Mouse (Mus musculus): ENCODE measurements around the gene Nop14. TPM values are rescaled to one million over a fixed set of nuclear protein-coding genes. Genes with fewer than 3 reads are reported as not detected.
A peak's percentile ranks its signal among the peaks of the same experiment; 100 is the strongest.
"Not testable (repeated sequence)": the region's sequence is repeated elsewhere in the genome, so short reads cannot be mapped to it uniquely, and the experiment has no call there.

Gene Nop14
- total RNA-seq, 2 experiments from 2014 or later: 9.9 to 10.1 TPM

- DNase-seq: no peak
Measured at GRCm38 (mm10) chr5:34634746-34635400, 25.1 kb downstream of the Nop14 start.

DNA sequence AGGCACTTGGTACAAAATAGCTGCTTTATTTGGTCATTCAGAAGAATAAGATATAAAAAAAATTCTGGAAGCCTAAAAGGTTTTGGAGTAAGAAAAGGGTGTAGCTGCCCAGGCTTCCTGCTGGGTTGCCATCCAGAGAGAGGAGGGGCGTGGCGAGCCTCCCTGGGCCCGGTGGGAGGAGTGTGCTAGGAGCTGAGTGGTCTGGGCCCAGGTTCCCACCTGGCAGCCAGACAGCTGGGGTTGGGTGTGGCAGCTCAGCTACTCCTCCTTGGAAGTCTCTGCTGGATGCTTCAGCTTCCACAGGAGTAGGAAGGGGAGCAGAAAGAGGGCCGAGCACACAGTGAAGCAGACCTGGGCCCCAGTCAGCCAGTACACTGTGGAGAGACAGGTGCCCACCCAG, 26.3 kb downstream of the Nop14 start:
- intact Hi-C loops (cut with DNase I): no loop called here
- peak; percentile 43 to 44 for DNase-seq

More at GRCm38 (mm10) chr5:34634746-34635400, 25.1 kb downstream of the Nop14 start:
- intact Hi-C loops (cut with DNase I): no loop called here

- intact Hi-C loops (cut with DNase I): no loop called here
- no peak for DNase-seq
Measured at GRCm38 (mm10) chr5:34632996-34633395, 27.0 kb downstream of the Nop14 start.

GRCm38 (mm10) chr5:34609966-34610365, 50.0 kb downstream of the Nop14 start:
- intact Hi-C loops (cut with DNase I): loop anchor here (5.0 kb wide), 1 partner anchor 33 kb away; no protein-coding TSS in a partner anchor
- no peak for DNase-seq

DNA sequence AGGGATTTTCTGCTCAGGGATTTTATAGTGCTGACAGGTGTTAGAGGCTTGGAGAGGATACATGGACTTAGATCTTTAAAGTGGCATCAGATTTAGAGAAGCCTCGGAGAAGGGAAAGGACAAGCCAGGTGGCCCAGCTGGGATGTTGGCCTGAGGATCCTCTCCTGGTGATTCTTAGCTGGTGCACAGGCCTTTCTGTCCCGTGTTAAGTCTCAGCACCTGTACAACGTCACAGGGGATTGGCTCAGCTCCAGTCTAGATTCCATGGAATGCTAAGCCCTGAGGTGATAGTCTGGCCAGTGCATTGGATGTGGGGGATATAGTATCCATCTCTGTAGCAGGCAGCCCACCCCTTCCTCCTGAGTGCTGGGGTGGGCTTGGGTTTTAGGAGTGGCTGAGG, 51.7 kb downstream of the Nop14 start:
- no peak for DNase-seq
- intact Hi-C loops (cut with DNase I): no loop called here

GRCm38 (mm10) chr5:34607100-34607880, 52.7 kb downstream of the Nop14 start:
- no peak for DNase-seq
- intact Hi-C loops (cut with DNase I): no loop called here

DNA sequence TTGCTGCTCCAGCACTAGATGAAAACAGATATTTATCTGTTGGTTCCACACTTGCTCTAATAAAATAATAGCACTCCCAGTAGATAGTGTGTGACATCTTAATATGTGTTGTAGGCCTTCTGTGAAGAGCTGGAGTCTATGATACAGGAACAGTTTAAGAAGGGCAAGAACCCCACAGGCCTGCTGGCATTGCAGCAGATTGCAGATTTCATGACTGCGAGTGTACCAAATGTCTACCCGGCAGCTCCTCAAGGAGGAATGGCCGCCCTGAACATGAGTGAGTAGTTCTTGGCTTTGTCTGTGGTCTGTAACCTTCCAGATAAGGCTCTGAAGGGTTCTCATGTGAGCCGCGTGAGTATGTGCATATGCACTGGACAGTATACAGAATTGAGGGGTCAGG, 55.4 kb downstream of the Nop14 start:
- intact Hi-C loops (cut with DNase I): no loop called here
- no peak for DNase-seq

DNA sequence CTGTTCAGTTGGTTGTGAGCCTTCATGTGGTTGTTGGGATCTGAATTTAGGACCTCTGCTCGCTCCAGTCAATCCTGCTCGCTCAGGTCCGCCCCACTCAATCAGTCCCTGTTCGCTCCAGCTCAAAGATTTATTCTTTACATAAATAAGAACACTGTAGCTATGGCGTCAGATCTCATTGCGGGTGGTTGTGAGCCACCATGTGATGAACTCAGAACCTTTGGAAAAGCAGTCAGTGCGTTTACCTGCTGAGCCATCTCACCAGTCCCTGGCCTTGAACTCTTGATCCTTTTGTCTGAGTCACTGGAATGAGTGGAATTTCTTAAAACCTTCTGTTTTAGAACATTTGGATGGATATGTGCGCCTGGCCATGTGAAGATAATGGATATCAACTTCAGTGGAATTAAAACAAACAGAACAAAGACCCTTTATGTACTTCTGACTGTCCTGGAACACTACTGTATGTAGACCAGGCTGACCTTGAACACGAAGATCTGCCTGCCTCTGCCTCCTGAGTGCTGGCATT, 66.7 kb downstream of the Nop14 start:
- no peak for DNase-seq
- intact Hi-C loops (cut with DNase I): no loop called here

GRCm38 (mm10) chr5:34592666-34593065, 67.3 kb downstream of the Nop14 start:
- intact Hi-C loops (cut with DNase I): no loop called here
- no peak for DNase-seq

- intact Hi-C loops (cut with DNase I): not testable (repeated sequence)
Measured at GRCm38 (mm10) chr5:34592224-34592623, 67.7 kb downstream of the Nop14 start.

DNA sequence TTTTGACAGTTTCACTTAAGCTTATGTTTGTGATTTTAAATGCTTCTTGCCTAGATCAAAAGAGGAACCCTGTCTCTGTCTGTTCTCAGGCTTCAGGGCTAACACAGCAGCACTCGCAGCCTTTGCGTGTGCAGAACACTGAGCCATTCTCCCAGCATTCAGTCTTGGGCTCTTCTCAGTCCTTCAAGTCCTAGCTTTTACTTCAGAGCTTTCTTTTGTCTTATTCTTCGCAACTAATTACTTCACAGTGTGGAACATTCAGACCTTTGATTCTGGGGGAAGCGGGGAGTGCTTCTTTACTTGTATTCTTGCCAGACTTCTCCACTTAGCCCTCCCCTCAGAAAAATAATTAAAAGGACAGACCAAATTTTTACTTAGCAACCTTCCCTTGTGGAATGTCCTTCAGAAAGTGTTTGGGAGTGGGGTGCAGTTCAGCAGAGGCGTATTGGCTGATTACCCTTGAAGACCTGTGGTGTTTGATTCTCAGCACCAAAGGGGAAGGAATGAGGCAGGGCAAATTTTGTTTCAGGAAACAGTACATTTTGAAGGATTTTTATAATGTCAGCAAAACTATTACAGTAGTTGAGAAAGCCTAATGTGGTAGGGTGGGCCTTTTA, 68.5 kb downstream of the Nop14 start:
- intact Hi-C loops (cut with DNase I): no loop called here
- DNase-seq: no peak

More at GRCm38 (mm10) chr5:34592224-34592623, 67.7 kb downstream of the Nop14 start:
- DNase-seq: not testable (repeated sequence)

DNA sequence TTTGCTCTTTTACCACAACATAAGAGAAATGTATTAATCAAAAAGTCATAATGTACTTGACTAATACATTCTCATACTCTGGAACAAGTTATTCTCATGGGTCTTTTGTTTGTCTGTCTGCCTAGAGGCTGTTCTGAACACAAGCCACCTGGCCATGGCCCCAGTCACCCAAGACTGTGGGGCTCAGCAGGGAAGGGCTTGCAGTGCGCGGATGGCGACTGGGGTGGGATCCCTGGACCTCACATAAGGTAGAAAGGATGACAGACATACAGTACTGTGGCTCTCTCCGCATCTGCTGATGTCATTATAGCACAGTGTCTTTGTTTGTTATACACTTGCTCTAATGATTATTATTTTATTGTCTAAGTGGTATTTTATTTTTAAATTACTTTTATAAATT, 69.2 kb downstream of the Nop14 start:
- DNase-seq: no peak
- intact Hi-C loops (cut with DNase I): no loop called here

- intact Hi-C loops (cut with DNase I): no loop called here
- no peak for DNase-seq
Measured at GRCm38 (mm10) chr5:34590059-34590458, 69.9 kb downstream of the Nop14 start.

Other genes with a start within 250 kb of the Nop14 start
- 1 to 10 TPM; 6.4 to 8.3 TPM for gene Tnip2, start 146.2 kb downstream of the Nop14 start, total RNA-seq (2021)
- gene Sh3bp2, start 134.3 kb downstream of the Nop14 start, total RNA-seq (2021): 1 to 10 TPM; 3.8 to 4.6 TPM
- gene Add1, start 86.5 kb downstream of the Nop14 start, total RNA-seq (2021): 100 to 1,000 TPM; 149 to 154 TPM
- 10 to 100 TPM; 13.6 to 17.1 TPM for gene Mfsd10, start 22.9 kb downstream of the Nop14 start, total RNA-seq (2021)
- 1 to 10 TPM in 1 of 2 experiments, under 1 TPM in 1; 0.78 to 2.4 TPM for gene Grk4, start 231 bp upstream of the Nop14 start, total RNA-seq (2021)
- 10 to 100 TPM; 13.6 to 14.1 TPM for gene Htt, start 101.6 kb upstream of the Nop14 start, total RNA-seq (2021)
- gene Msantd1, start 247.9 kb upstream of the Nop14 start, total RNA-seq (2021): under 1 TPM; 0.34 to 0.65 TPM